Mouse (Mus musculus) midbrain, embryonic 15.5 days (tissue): Measurements from ENCODE around the gene Adgrg1. TPM values are rescaled to one million over a fixed set of nuclear protein-coding genes. Genes with fewer than 3 reads are reported as not detected.
"Not testable (repeated sequence)": the region's sequence is repeated elsewhere in the genome, so short reads cannot be mapped to it uniquely, and the experiment has no call there.

Source experiments
- ATAC-seq: fragments of 200-750 bp; cut with Nextera tagmentation; replicated peaks from 2 replicates; pipeline ENCODE4 v1.8.0; 2017; ENCODE audit warnings: moderate TSS enrichment
- H3K27ac ChIP-seq: fragments of 300-500 bp; sonication (generic); 2 replicates; pipeline ENCODE4 v1.5.1; 2015; ENCODE audit warnings: mild to moderate bottlenecking, inconsistent platforms
- H3K27me3 ChIP-seq: fragments of 300-500 bp; sonication (generic); replicated peaks from 2 replicates; pipeline ENCODE4 v1.6.1; 2015; ENCODE audit warnings: inconsistent platforms
- H3K36me3 ChIP-seq: fragments of 300-500 bp; sonication (generic); replicated peaks from 2 replicates; pipeline ENCODE4 v1.6.1; 2015; ENCODE audit warnings: inconsistent platforms
- H3K4me1 ChIP-seq: fragments of 300-500 bp; sonication (generic); 2 replicates; pipeline ENCODE4 v1.6.1; 2015; ENCODE audit warnings: inconsistent platforms
- H3K4me2 ChIP-seq: fragments of 300-500 bp; sonication (generic); 2 replicates; pipeline ENCODE4 v1.6.1; 2015; ENCODE audit warnings: inconsistent platforms, mild to moderate bottlenecking, moderate library complexity
- H3K4me3 ChIP-seq: fragments of 300-500 bp; sonication (generic); 2 replicates; pipeline ENCODE4 v1.5.1; 2015; ENCODE audit warnings: mild to moderate bottlenecking, inconsistent platforms
- H3K9ac ChIP-seq: fragments of 300-500 bp; sonication (generic); 2 replicates; pipeline ENCODE4 v1.6.1; 2015; ENCODE audit warnings: mild to moderate bottlenecking, inconsistent platforms
- H3K9me3 ChIP-seq: fragments of 300-500 bp; sonication (generic); 2 replicates; pipeline ENCODE4 v1.6.1; 2016; ENCODE audit warnings: inconsistent platforms
- WGBS: fragments of 180-500 bp; shearing (Covaris S2); methylation state at CpG from one replicate; pipeline ENCODE4 v1.1.7; 2015; ENCODE audit warnings: mixed read lengths; 5-methylcytosine and 5-hydroxymethylcytosine counted together
- polyA plus RNA-seq: library from polyadenylated mRNA; unstranded; fragments of >200 nt; fragmentation: Nextera tagmentation; extraction: Ambion mirVana; gene quantifications from 2 replicates; pipeline ENCODE4 v1.2.1, GENCODE M21; 2015

The Adgrg1 gene
- polyA plus RNA-seq, 1 experiment from 2014 or later: 147 TPM

GRCm38 (mm10) chr8:95023201-95023600 is 48.6 kb downstream of the Adgrg1 start:
- 15% methylated on average over 8 of the region's 8 CpGs for WGBS
- Histone ChIP-seq H3K9me3 (no peaks in the 10 kb centered on the region), H3K4me1 (no peaks in the 10 kb centered on the region), H3K36me3 (no peaks in the 10 kb centered on the region), H3K4me2 (no peak overlapping the region), H3K4me3 (no peak overlapping the region), H3K27ac (no peak overlapping the region), H3K27me3 (no peaks in the 10 kb centered on the region), H3K9ac (no peak overlapping the region)
- ATAC-seq: no peak

- H3K4me2 ChIP-seq: no peak overlapping the region
- WGBS: 72% methylated on average over 4 of the region's 4 CpGs
- H3K4me3 ChIP-seq: no peak overlapping the region
- H3K27ac ChIP-seq: no peak overlapping the region
- H3K4me1 ChIP-seq: no peaks in the 10 kb centered on the region
- ATAC-seq: no peak
- H3K36me3 ChIP-seq: no peaks in the 10 kb centered on the region
- no peak overlapping the region for H3K9ac ChIP-seq
- H3K27me3 ChIP-seq: no peaks in the 10 kb centered on the region
- no peaks in the 10 kb centered on the region for H3K9me3 ChIP-seq
Observed at GRCm38 (mm10) chr8:95024387-95024786, 49.8 kb downstream of the Adgrg1 start.

DNA sequence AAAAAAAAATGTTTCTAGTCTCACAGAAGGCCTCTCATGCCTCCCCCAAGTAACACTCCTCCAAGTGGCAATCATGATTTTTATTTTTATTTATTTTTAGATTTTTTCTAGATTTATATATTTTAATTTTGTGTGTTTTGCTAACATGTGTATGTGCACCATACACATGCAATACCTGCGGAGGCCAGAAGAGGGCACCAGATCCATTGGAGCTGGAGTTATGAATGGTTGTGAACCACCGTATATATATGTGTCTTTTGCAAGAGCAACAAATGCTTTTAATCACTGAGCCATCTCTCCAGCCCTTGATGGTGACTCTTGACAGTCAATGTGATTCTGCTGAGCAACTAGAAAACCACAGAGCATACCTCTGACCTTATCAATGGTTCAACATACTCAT is 50.9 kb downstream of the Adgrg1 start:
- Histone ChIP-seq H3K27ac (no peak overlapping the region), H3K9me3 (no peaks in the 10 kb centered on the region), H3K27me3 (no peaks in the 10 kb centered on the region), H3K4me1 (no peaks in the 10 kb centered on the region), H3K36me3 (no peaks in the 10 kb centered on the region), H3K9ac (no peak overlapping the region), H3K4me2 (no peak overlapping the region), H3K4me3 (no peak overlapping the region)
- no peak for ATAC-seq
- 70% methylated on average over 2 of the region's 2 CpGs for WGBS

GRCm38 (mm10) chr8:95028391-95028790 is 53.8 kb downstream of the Adgrg1 start:
- ATAC-seq, H3K4me2 ChIP-seq, H3K9me3 ChIP-seq, H3K36me3 ChIP-seq, H3K27ac ChIP-seq, H3K4me1 ChIP-seq, H3K27me3 ChIP-seq, H3K4me3 ChIP-seq, H3K9ac ChIP-seq: not testable (repeated sequence)
- WGBS: 56% methylated on average over 7 of the region's 7 CpGs

DNA sequence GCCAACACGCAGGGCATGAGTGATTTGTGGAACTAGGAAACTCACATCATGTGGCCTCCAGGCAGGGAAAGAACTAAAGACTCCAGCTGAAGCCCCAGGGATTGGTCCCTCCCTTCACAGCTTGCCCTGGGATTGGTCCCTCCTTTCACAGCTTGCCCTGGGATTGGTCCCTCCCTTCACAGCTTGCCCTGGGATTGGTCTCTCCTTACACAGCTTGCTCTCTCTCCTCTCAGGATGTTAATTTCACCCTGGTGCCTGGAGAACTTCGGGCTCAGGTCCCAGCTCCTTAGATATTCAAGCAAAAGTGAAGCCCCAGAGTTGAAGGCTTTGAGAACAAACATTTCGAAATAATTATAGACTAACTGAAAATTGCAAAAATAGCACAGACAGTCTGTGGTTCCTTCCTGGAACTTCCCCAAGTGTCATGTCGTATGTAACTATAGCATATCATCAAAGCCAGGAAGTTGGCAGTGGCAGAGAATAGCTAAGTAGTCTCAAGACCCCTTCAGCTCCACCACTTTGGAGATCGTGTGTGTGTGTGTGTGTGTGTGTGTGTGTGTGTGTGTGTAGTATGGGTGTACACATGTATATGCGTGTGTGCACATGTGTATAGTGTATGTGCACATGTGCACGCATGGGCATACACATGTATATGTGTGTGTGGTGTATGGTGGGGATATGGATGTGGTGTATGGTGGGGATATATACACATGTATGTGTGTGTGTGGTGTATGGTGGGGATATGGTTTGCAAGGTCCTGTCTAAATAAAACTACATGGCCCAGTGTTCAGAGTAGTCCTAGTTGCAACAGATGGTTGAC is 62.8 kb downstream of the Adgrg1 start:
- Histone ChIP-seq H3K9ac (no peak overlapping the region), H3K27me3 (no peaks in the 10 kb centered on the region), H3K4me2 (no peak overlapping the region), H3K4me1 (no peaks in the 10 kb centered on the region), H3K9me3 (no peaks in the 10 kb centered on the region), H3K4me3 (no peak overlapping the region), H3K27ac (no peak overlapping the region), H3K36me3 (no peaks in the 10 kb centered on the region)
- 0 out of 2 replicates have a peak, but pooled peaks have one; percentile 52 for ATAC-seq
- WGBS: 66% methylated on average over 7 of the region's 7 CpGs

- 78% methylated on average over 6 of the region's 6 CpGs for WGBS
- Histone ChIP-seq H3K4me1 (peaks cover 10% of the 10 kb centered on the region; the same call in 1 of the 2 replicates), H3K36me3 (no peaks in the 10 kb centered on the region)
Observed at GRCm38 (mm10) chr8:95041883-95042784, 67.6 kb downstream of the Adgrg1 start.

GRCm38 (mm10) chr8:95044811-95045210 is 70.3 kb downstream of the Adgrg1 start:
- H3K4me3 ChIP-seq: no peak overlapping the region
- H3K27ac ChIP-seq: no peak overlapping the region
- no peaks in the 10 kb centered on the region for H3K36me3 ChIP-seq
- H3K9ac ChIP-seq: no peak overlapping the region
- H3K9me3 ChIP-seq: no peaks in the 10 kb centered on the region
- H3K27me3 ChIP-seq: no peaks in the 10 kb centered on the region
- 40% methylated on average over 4 of the region's 4 CpGs for WGBS
- ATAC-seq: no peak
- H3K4me1 ChIP-seq: peaks cover 13% of the 10 kb centered on the region
- H3K4me2 ChIP-seq: no peak overlapping the region

More at GRCm38 (mm10) chr8:95041883-95042784, 67.6 kb downstream of the Adgrg1 start:
- Histone ChIP-seq H3K9ac (no peak overlapping the region), H3K4me3 (no peak overlapping the region), H3K27ac (no peak overlapping the region), H3K4me2 (no peak overlapping the region), H3K27me3 (no peaks in the 10 kb centered on the region), H3K9me3 (no peaks in the 10 kb centered on the region)
- no peak for ATAC-seq

GRCm38 (mm10) chr8:95046982-95047381 is 72.4 kb downstream of the Adgrg1 start:
- H3K4me3 ChIP-seq: no peak overlapping the region
- H3K9ac ChIP-seq: no peak overlapping the region
- ATAC-seq: no peak
- WGBS: 79% methylated on average over 3 of the region's 3 CpGs
- H3K4me1 ChIP-seq: peaks cover 13% of the 10 kb centered on the region
- no peak overlapping the region for H3K4me2 ChIP-seq
- no peaks in the 10 kb centered on the region for H3K36me3 ChIP-seq
- H3K27ac ChIP-seq: no peak overlapping the region
- H3K9me3 ChIP-seq: no peaks in the 10 kb centered on the region
- no peaks in the 10 kb centered on the region for H3K27me3 ChIP-seq

DNA sequence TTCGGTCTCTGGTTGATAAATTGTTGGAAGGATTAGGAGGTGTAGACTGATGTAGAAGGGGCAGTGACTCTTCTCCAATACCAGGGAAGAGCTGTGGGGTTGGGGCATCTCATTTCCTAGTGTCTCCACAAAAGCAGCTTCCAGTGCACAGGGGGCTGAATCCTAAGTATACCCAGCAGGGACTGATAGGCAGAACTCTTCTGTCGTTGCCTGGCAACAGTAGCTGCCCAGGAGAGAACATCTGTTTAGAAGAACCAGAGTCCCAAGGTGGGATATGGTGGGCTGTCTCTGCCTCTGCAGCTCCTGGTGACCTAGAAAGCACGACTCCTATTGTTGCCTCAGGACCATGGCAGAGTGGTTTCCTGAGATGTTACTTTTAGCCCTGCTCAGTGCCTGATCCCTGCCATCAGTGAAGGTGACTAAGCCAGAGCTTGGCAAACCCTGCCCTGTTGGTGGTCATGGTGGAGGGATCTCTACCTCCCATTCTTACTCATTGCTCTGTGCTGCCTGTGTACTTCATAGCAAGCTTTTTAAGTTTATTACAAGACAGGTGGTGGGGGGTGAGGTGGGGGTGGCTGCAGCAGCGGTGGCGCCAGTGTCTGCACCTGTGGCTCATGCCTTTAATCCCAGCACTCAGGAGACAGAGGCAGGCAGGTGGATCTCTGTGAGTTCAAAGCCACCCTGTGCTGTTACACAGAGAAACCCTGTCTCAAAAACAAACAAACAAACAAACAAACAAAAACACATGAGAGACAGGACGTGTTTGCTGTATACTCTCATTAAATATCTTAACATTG is 73.5 kb downstream of the Adgrg1 start:
- H3K9ac ChIP-seq: no peak overlapping the region
- H3K4me1 ChIP-seq: peaks cover 13% of the 10 kb centered on the region
- no peak overlapping the region for H3K4me3 ChIP-seq
- H3K9me3 ChIP-seq: no peaks in the 10 kb centered on the region
- H3K36me3 ChIP-seq: no peaks in the 10 kb centered on the region
- no peak overlapping the region for H3K4me2 ChIP-seq
- 61% methylated on average over 6 of the region's 6 CpGs for WGBS
- 0 out of 2 replicates have a peak overlapping the region, but pooled peaks have one; percentile 7 for H3K27ac ChIP-seq
- no peaks in the 10 kb centered on the region for H3K27me3 ChIP-seq
- peak; percentile 58; the same call in 1 of the 2 replicates for ATAC-seq

DNA sequence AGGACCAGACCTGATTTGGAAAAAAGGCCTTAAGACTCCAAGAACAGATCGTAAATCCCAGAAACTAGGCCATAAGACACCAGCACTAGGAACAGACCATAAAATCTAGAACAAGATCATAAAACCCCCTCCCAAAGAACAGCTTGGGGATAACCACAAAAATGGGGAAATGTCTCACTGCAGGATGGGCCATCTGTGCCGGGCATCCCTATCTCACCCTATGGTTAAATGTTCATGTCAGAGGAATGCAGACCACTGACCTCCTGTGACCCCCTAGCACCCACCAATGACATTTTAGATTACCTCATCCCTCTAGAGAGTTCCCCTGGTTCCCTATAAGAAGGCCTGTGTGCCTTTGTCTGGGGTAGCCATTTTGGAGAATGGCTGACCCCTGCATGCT is 75.1 kb downstream of the Adgrg1 start:
- H3K9me3 ChIP-seq: no peaks in the 10 kb centered on the region
- ATAC-seq: no peak
- no peak overlapping the region for H3K4me2 ChIP-seq
- H3K9ac ChIP-seq: no peak overlapping the region
- no peak overlapping the region for H3K4me3 ChIP-seq
- H3K27me3 ChIP-seq: no peaks in the 10 kb centered on the region
- peaks cover 11% of the 10 kb centered on the region for H3K4me1 ChIP-seq
- H3K36me3 ChIP-seq: no peaks in the 10 kb centered on the region
- 84% methylated on average over 2 of the region's 2 CpGs for WGBS
- H3K27ac ChIP-seq: no peak overlapping the region

DNA sequence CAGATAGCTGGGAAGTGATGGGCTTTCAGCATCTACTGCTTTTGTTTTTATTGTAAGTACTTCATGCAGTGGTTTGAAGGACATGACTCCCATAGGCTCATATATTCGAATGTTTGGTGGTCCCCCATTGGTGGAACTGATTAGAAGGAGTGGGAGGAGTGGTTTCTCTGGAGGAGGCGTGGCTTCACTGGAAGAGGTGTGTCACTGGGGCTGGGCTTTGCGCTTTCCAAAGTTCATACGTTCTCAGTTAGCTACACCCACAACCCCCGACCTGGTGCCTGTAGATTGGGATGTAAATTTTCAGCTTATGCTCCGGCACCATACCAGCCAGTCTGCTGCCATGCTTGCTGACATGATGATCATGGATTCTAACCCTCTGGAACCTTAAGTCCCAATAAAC is 79.9 kb downstream of the Adgrg1 start:
- Histone ChIP-seq H3K27me3 (no peaks in the 10 kb centered on the region), H3K4me2 (no peak overlapping the region), H3K9ac (no peak overlapping the region), H3K9me3 (no peaks in the 10 kb centered on the region), H3K4me3 (no peak overlapping the region), H3K27ac (no peak overlapping the region), H3K4me1 (no peaks in the 10 kb centered on the region), H3K36me3 (no peaks in the 10 kb centered on the region)
- ATAC-seq: peak; percentile 41; the same call in 1 of the 2 replicates
- WGBS: 61% methylated on average over 6 of the region's 6 CpGs
